Mouse (Mus musculus): ENCODE measurements around the gene Abcg1. TPM values are rescaled to one million over a fixed set of nuclear protein-coding genes. Genes with fewer than 3 reads are reported as not detected.

Gene Abcg1
- polyA plus RNA-seq, 1 experiment from 2014 or later = 18.5 TPM

- no peak for ATAC-seq (ENCODE audit: low FRiP score)
- peak overlapping the region; percentile 88 for H3K27ac ChIP-seq (replicated peaks)
- H3K27me3 ChIP-seq (replicated peaks) = no peaks in the 10 kb centered on the region
- no peaks in the 10 kb centered on the region for H3K9me3 ChIP-seq (replicated peaks)
- WGBS = 40% methylated on average over 18 of the region's 18 CpGs
- no peak overlapping the region for H3K9ac ChIP-seq (replicated peaks)
- no peak overlapping the region for H3K4me2 ChIP-seq
- peaks cover 5% of the 10 kb centered on the region; the same call in 1 of the 2 replicates for H3K36me3 ChIP-seq
- no peak overlapping the region for H3K4me3 ChIP-seq (replicated peaks)
- peaks cover 61% of the 10 kb centered on the region for H3K4me1 ChIP-seq
Observed at GRCm38 (mm10) chr17:31071421-31072301, 14.2 kb downstream of the Abcg1 start.

DNA sequence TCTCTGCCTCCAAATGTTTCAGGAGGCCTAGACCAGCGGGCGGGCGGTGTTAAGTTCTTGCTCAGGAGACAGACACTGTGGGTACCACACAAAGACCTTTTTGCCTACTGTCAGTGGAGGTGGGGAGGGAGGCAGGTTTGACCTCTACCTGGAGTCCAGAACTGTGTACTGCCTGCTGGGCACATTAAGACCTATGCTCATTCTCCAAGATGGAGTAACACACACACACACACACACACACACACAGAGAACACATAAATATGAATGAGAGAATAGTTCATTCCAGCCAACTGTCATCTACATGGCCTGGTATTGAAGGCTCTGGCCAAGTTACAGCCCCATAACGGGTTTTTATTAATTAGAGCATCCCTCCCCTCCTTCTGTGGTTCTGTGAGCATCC is 15.4 kb downstream of the Abcg1 start:
- peak overlapping the region; percentile 34; the same call in 1 of the 2 replicates for H3K9ac ChIP-seq (replicated peaks)
- H3K4me1 ChIP-seq = peaks cover 65% of the 10 kb centered on the region
- WGBS = 57% methylated on average over 4 of the region's 4 CpGs

GRCm38 (mm10) chr17:31073273-31074052 is 16.0 kb downstream of the Abcg1 start:
- H3K27me3 ChIP-seq (replicated peaks) = no peaks in the 10 kb centered on the region
- H3K4me3 ChIP-seq (replicated peaks) = peak overlapping the region; percentile 36
- peak; percentile 89 for ATAC-seq (ENCODE audit: low FRiP score)
- peak overlapping the region; percentile 34; the same call in 1 of the 2 replicates for H3K9ac ChIP-seq (replicated peaks)
- peaks cover 71% of the 10 kb centered on the region for H3K4me1 ChIP-seq
- peak overlapping the region; percentile 88 for H3K27ac ChIP-seq (replicated peaks)
- H3K4me2 ChIP-seq = peak overlapping the region; percentile 61
- 2% methylated on average over 31 of the region's 31 CpGs for WGBS
- no peaks in the 10 kb centered on the region for H3K9me3 ChIP-seq (replicated peaks)
- no peaks in the 10 kb centered on the region for H3K36me3 ChIP-seq

More for the DNA sequence above, 15.4 kb downstream of the Abcg1 start:
- Histone ChIP-seq H3K27me3 (replicated peaks) (no peaks in the 10 kb centered on the region), H3K4me2 (peak overlapping the region; percentile 61), H3K36me3 (no peaks in the 10 kb centered on the region), H3K9me3 (replicated peaks) (no peaks in the 10 kb centered on the region), H3K4me3 (replicated peaks) (peak overlapping the region; percentile 36), H3K27ac (replicated peaks) (peak overlapping the region; percentile 88)
- peak; percentile 42 for ATAC-seq (ENCODE audit: low FRiP score)

DNA sequence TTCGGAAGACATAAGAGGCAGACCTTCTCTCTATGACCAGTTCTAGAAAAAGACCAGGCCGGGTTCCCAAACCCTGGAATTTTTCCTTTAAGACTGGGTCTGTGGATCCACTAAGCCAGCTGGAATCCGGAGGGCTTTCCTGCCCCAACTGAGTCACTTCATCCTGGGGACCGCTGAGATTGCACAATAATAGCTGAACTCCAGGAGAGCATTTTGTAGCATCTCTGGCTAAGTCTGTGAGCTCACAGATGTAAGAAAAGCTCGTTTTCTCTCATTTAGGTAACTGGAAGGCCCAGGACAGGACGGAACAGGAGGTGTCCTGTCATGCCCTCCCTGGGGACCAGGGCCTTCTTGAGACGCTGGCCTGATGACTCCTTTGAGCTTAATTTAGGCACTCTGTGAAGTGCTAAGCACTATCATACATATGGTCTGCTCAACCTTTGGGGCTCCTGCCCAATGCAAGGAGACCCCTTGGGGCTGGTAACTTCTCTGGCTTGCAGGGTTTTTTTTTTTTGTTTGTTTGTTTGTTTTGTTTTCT is 16.6 kb downstream of the Abcg1 start:
- WGBS = 24% methylated on average over 7 of the region's 7 CpGs
- H3K27ac ChIP-seq (replicated peaks) = peak overlapping the region; percentile 88
- no peak for ATAC-seq (ENCODE audit: low FRiP score)
- H3K27me3 ChIP-seq (replicated peaks) = no peaks in the 10 kb centered on the region
- no peaks in the 10 kb centered on the region for H3K9me3 ChIP-seq (replicated peaks)
- peak overlapping the region; percentile 61 for H3K4me2 ChIP-seq
- H3K36me3 ChIP-seq = no peaks in the 10 kb centered on the region
- H3K4me3 ChIP-seq (replicated peaks) = no peak overlapping the region
- H3K9ac ChIP-seq (replicated peaks) = no peak overlapping the region
- H3K4me1 ChIP-seq = peaks cover 73% of the 10 kb centered on the region

DNA sequence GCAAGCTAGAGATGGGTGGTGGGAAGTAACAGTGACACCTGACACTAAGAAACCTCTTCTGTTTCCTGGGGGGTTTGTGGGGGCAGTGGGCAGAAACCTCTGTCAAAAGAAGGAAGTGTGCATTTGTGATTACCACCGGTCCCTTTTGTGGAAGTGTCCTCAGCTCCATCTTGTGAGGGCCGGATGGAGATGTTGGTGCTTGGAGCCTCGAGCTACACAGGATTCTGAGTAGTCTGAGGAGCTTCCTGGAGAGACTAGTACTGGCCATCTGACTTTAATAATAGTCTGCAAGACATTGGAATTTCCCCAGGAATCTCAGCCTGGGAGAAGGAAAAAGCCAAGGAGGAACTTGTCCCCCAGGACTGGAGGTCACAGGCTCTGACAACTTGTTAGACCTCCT is 17.2 kb downstream of the Abcg1 start:
- Histone ChIP-seq H3K9ac (replicated peaks) (no peak overlapping the region), H3K4me3 (replicated peaks) (no peak overlapping the region), H3K4me1 (peaks cover 79% of the 10 kb centered on the region), H3K27ac (replicated peaks) (0 out of 2 replicates have a peak overlapping the region, but pooled peaks have one; percentile 88), H3K27me3 (replicated peaks) (no peaks in the 10 kb centered on the region), H3K9me3 (replicated peaks) (no peaks in the 10 kb centered on the region), H3K36me3 (no peaks in the 10 kb centered on the region), H3K4me2 (no peak overlapping the region)
- 71% methylated on average over 3 of the region's 3 CpGs for WGBS
- no peak for ATAC-seq (ENCODE audit: low FRiP score)

GRCm38 (mm10) chr17:31075471-31075870 is 18.0 kb downstream of the Abcg1 start:
- Histone ChIP-seq H3K4me1 (peaks cover 83% of the 10 kb centered on the region), H3K27me3 (replicated peaks) (no peaks in the 10 kb centered on the region), H3K27ac (replicated peaks) (no peak overlapping the region), H3K9ac (replicated peaks) (no peak overlapping the region), H3K36me3 (no peaks in the 10 kb centered on the region), H3K4me2 (no peak overlapping the region), H3K4me3 (replicated peaks) (no peak overlapping the region), H3K9me3 (replicated peaks) (no peaks in the 10 kb centered on the region)
- WGBS = 81% methylated on average over 5 of the region's 5 CpGs
- no peak for ATAC-seq (ENCODE audit: low FRiP score)

GRCm38 (mm10) chr17:31077561-31077960 is 20.1 kb downstream of the Abcg1 start:
- Histone ChIP-seq H3K27ac (replicated peaks) (no peak overlapping the region), H3K4me3 (replicated peaks) (no peak overlapping the region), H3K36me3 (no peaks in the 10 kb centered on the region), H3K27me3 (replicated peaks) (no peaks in the 10 kb centered on the region), H3K4me1 (peaks cover 68% of the 10 kb centered on the region), H3K4me2 (no peak overlapping the region), H3K9ac (replicated peaks) (no peak overlapping the region), H3K9me3 (replicated peaks) (no peaks in the 10 kb centered on the region)
- ATAC-seq (ENCODE audit: low FRiP score) = no peak
- WGBS = 78% methylated on average over 5 of the region's 5 CpGs

DNA sequence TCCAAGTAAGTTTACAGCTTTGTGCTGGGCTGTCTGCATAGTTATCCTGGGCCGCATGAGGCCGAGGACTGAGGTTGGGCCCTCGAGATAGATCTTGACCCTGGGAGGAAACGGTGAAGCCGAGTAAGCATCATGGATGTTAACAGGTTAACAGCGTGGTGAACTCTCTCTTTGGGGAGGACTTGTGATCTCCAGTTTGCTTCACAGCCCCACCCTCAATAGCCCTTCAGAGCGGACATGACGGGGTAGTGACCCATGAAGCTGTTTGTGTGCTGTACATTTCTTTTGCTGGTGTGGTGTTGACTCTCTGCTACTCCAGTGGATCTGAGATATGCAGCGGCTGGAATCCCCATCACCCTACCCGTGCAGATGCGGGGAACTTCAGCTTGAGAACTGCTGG is 21.1 kb downstream of the Abcg1 start:
- H3K9ac ChIP-seq (replicated peaks) = no peak overlapping the region
- ATAC-seq (ENCODE audit: low FRiP score) = no peak
- no peak overlapping the region for H3K4me2 ChIP-seq
- no peaks in the 10 kb centered on the region for H3K9me3 ChIP-seq (replicated peaks)
- no peak overlapping the region for H3K4me3 ChIP-seq (replicated peaks)
- 82% methylated on average over 11 of the region's 11 CpGs for WGBS
- H3K4me1 ChIP-seq = peaks cover 58% of the 10 kb centered on the region
- H3K27ac ChIP-seq (replicated peaks) = peak overlapping the region; percentile 42; the same call in 1 of the 2 replicates
- H3K27me3 ChIP-seq (replicated peaks) = no peaks in the 10 kb centered on the region
- no peaks in the 10 kb centered on the region for H3K36me3 ChIP-seq

DNA sequence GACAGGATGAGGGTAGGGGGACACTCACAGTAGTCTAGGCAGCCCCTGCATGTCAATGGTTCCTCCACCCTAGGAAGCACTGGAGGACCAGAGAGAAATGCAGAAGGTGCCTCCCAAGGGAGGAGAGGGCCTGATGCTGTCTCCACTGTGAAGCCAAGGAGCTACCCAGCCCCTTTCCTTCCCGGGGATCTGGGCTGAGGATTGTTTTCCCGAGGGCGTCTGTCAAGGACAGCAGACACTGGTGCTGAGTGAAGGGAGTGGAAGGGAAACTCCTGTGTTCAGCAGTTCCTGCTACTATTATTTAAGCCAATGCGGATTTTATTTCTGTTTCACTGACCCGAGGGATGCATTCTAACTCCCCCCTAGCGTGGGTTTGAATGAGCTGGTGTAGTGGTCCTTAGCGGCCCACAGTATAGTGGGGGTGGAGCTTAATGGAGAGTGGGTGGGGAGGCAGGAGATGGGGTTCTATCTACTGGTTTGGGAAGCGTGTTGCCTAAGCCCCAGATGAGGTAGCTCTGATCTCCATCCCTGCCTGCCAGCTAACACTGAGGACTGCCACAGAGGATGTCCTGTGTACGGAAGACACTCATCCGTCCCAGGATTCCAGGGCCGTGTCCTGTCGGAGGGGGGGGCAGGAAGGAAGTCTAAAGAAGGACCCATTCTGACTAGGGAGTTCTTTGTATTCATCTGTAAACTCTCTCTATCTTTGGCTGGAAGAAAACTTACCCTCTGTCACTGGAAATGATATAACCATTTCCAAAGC is 21.8 kb downstream of the Abcg1 start:
- WGBS = 60% methylated on average over 12 of the region's 12 CpGs
- Histone ChIP-seq H3K27ac (replicated peaks) (peak overlapping the region; percentile 42; the same call in 1 of the 2 replicates), H3K36me3 (no peaks in the 10 kb centered on the region), H3K4me2 (no peak overlapping the region), H3K9ac (replicated peaks) (no peak overlapping the region), H3K27me3 (replicated peaks) (no peaks in the 10 kb centered on the region), H3K9me3 (replicated peaks) (no peaks in the 10 kb centered on the region), H3K4me1 (peaks cover 51% of the 10 kb centered on the region), H3K4me3 (replicated peaks) (no peak overlapping the region)
- peak; percentile 58 for ATAC-seq (ENCODE audit: low FRiP score)

GRCm38 (mm10) chr17:31082296-31083078 is 25.0 kb downstream of the Abcg1 start:
- H3K27ac ChIP-seq (replicated peaks) = no peak overlapping the region
- no peak for ATAC-seq (ENCODE audit: low FRiP score)
- no peaks in the 10 kb centered on the region for H3K27me3 ChIP-seq (replicated peaks)
- H3K36me3 ChIP-seq = no peaks in the 10 kb centered on the region
- peaks cover 36% of the 10 kb centered on the region for H3K4me1 ChIP-seq
- H3K4me3 ChIP-seq (replicated peaks) = no peak overlapping the region
- no peaks in the 10 kb centered on the region for H3K9me3 ChIP-seq (replicated peaks)
- H3K9ac ChIP-seq (replicated peaks) = no peak overlapping the region
- 93% methylated on average over 4 of the region's 4 CpGs for WGBS
- no peak overlapping the region for H3K4me2 ChIP-seq

Data from neural tube, embryonic 15.5 days (tissue).